Mouse (Mus musculus): ENCODE measurements around the gene Cadps2.

GRCm38 (mm10) chr6:23522556-23522955, 316.7 kb downstream of the Cadps2 start:
- TF ChIP-seq POLR2A (IDR thresholded peaks at IDR 0.05; ENCODE audit: extremely low read depth, insufficient read depth, low read length) (no peak), CTCF (IDR thresholded peaks at IDR 0.05; ENCODE audit: low read depth, low read length) (no peak)

Measured in liver, adult 2 months (tissue).